Mouse (Mus musculus) stomach, embryonic 14.5 days (tissue): Measurements from ENCODE around the gene Ildr2. TPM values are rescaled to one million over a fixed set of nuclear protein-coding genes. Genes with fewer than 3 reads are reported as not detected.

Experiments used
- ATAC-seq: fragments of 200-750 bp; cut with Nextera tagmentation; 2 replicates; pipeline ENCODE4 v1.8.0; 2017; ENCODE audit warnings: low read depth, moderate TSS enrichment; ENCODE audit not compliant: insufficient number of reproducible peaks, insufficient read depth, low FRiP score
- H3K27ac ChIP-seq: fragments of 300-500 bp; sonication (generic); 2 replicates; pipeline ENCODE4 v1.5.1; 2014; ENCODE audit warnings: mild to moderate bottlenecking, low read length, moderate library complexity, mixed read lengths
- H3K27me3 ChIP-seq: fragments of 300-500 bp; sonication (generic); 2 replicates; pipeline ENCODE4 v1.6.1; 2014; ENCODE audit warnings: low read length, control low read depth, mixed read lengths; ENCODE audit not compliant: control insufficient read depth, insufficient read depth
- H3K36me3 ChIP-seq: fragments of 300-500 bp; sonication (generic); 2 replicates; pipeline ENCODE4 v1.6.1; 2014; ENCODE audit warnings: mild to moderate bottlenecking, control low read depth, low read length, moderate library complexity, mixed read lengths; ENCODE audit not compliant: control insufficient read depth, insufficient read depth
- H3K4me1 ChIP-seq: fragments of 300-500 bp; sonication (generic); 2 replicates; pipeline ENCODE4 v1.6.1; 2014; ENCODE audit warnings: low read length, control low read depth, mixed read lengths; ENCODE audit not compliant: control insufficient read depth, insufficient read depth
- H3K4me2 ChIP-seq: fragments of 300-500 bp; sonication (generic); replicated peaks from 2 replicates; pipeline ENCODE4 v1.6.1; 2014; ENCODE audit warnings: low read depth, low read length, control low read depth
- H3K4me3 ChIP-seq: fragments of 300-500 bp; sonication (generic); 2 replicates; pipeline ENCODE4 v1.5.1; 2014; ENCODE audit warnings: low read depth, low read length, control low read depth
- H3K9ac ChIP-seq: fragments of 300-500 bp; sonication (generic); replicated peaks from 2 replicates; pipeline ENCODE4 v1.6.1; 2014; ENCODE audit warnings: low read depth, mild to moderate bottlenecking, control low read depth, low read length, moderate library complexity, mixed read lengths
- H3K9me3 ChIP-seq: fragments of 300-500 bp; sonication (generic); 2 replicates; pipeline ENCODE4 v1.6.1; 2016; ENCODE audit warnings: low read depth, low read length, control low read depth; ENCODE audit not compliant: control insufficient read depth
- WGBS: fragments of 180-500 bp; shearing (Covaris S2); extraction: QIAGEN DNeasy Blood & Tissue Kit; methylation state at CpG from one replicate; pipeline ENCODE4 v1.1.7; 2014; 5-methylcytosine and 5-hydroxymethylcytosine counted together
- polyA plus RNA-seq: library from polyadenylated mRNA; unstranded; fragments of >200 nt; fragmentation: Nextera tagmentation; extraction: Ambion mirVana; gene quantifications from 2 replicates; pipeline ENCODE4 v1.2.1, GENCODE M21; 2014

Ildr2 gene
- polyA plus RNA-seq, 1 experiment from 2014 or later, result 1.1 TPM

DNA sequence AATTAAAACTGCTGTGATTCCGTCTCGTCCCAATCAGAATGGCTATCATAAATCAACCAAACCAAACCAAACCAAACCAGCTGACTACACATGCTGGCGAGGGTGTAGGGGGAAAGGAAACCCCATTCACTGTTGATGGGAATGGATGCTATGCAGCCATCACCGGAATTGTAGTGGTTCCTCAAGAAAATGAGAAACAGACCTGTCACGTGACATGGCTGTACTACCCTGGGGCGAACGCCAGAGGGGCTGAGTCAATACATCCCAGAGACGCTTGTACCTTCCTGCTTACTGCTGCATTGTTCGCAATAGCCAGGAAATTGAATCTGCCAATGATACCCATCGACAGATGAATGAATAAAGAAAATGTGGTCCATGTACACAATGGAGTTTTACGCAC lies 95.8 kb downstream of the Ildr2 start:
- Histone ChIP-seq H3K36me3 (no peaks in the 10 kb centered on the region), H3K9ac (no peak overlapping the region), H3K27ac (no peak overlapping the region), H3K4me1 (no peaks in the 10 kb centered on the region), H3K4me3 (no peak overlapping the region), H3K27me3 (no peaks in the 10 kb centered on the region), H3K9me3 (no peaks in the 10 kb centered on the region), H3K4me2 (no peak overlapping the region)
- WGBS, result 83% methylated on average over 11 of the region's 11 CpGs
- no peak for ATAC-seq

GRCm38 (mm10) chr1:166360157-166360855 lies 106.4 kb downstream of the Ildr2 start:
- H3K27ac ChIP-seq, result no peak overlapping the region
- no peak overlapping the region for H3K9ac ChIP-seq
- H3K4me1 ChIP-seq, result no peaks in the 10 kb centered on the region
- 22% methylated on average over 14 of the region's 14 CpGs for WGBS
- H3K36me3 ChIP-seq, result no peaks in the 10 kb centered on the region
- H3K9me3 ChIP-seq, result no peaks in the 10 kb centered on the region
- no peak overlapping the region for H3K4me2 ChIP-seq
- H3K4me3 ChIP-seq, result no peak overlapping the region
- H3K27me3 ChIP-seq, result no peaks in the 10 kb centered on the region
- peak; percentile 76; the same call in 1 of the 2 replicates for ATAC-seq

DNA sequence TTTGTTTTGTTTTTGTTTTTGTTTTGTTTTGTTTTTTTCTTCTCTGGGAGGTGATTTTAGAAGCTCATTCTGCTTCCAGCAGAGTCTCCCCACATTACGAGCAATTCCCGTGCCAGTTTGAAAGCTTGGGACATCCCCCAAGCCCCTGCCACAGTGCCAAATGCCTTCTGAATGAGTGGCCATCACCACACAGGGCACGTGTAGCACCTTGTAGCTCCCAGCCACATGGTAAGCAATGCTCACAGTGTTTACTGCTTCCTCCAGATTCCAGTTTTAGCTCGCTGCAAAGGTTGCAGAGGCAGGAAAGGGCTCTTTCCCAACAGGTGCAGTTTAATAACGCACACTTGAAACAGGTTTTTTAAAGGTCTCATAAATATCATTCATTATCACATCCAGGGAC lies 107.0 kb downstream of the Ildr2 start:
- Histone ChIP-seq H3K9ac (no peak overlapping the region), H3K27ac (no peak overlapping the region), H3K36me3 (no peaks in the 10 kb centered on the region), H3K9me3 (no peaks in the 10 kb centered on the region), H3K4me1 (no peaks in the 10 kb centered on the region), H3K4me2 (no peak overlapping the region), H3K27me3 (no peaks in the 10 kb centered on the region), H3K4me3 (no peak overlapping the region)
- ATAC-seq, result no peak
- 74% methylated on average over 5 of the region's 5 CpGs for WGBS

DNA sequence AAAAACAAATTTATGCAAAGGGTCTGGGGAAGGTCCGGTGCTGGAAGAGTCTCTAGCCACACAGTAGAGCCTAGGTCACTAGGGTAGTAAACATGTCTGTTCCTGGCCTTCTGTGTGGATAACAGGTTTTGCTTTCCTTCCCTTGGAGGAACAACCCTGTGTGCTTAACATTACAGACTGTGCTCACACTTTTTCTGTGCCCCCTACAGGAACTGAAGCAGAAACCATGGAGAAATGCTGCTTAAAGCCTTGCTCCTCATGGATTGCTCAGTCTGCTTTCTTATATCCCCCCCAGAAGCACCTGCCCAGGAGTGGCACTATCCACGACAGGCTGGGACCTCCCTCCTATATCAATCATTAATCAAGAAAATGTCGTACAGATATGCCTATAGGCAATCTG lies 107.9 kb downstream of the Ildr2 start:
- H3K4me1 ChIP-seq, result no peaks in the 10 kb centered on the region
- 52% methylated on average over 3 of the region's 3 CpGs for WGBS
- H3K36me3 ChIP-seq, result no peaks in the 10 kb centered on the region
- H3K27ac ChIP-seq, result no peak overlapping the region
- no peaks in the 10 kb centered on the region for H3K27me3 ChIP-seq
- H3K9me3 ChIP-seq, result no peaks in the 10 kb centered on the region
- H3K9ac ChIP-seq, result no peak overlapping the region
- H3K4me2 ChIP-seq, result no peak overlapping the region
- H3K4me3 ChIP-seq, result no peak overlapping the region
- ATAC-seq, result no peak

GRCm38 (mm10) chr1:166362659-166363058 lies 108.7 kb downstream of the Ildr2 start:
- Histone ChIP-seq H3K4me1 (no peaks in the 10 kb centered on the region), H3K9ac (no peak overlapping the region), H3K36me3 (no peaks in the 10 kb centered on the region), H3K27me3 (no peaks in the 10 kb centered on the region), H3K27ac (no peak overlapping the region), H3K4me3 (no peak overlapping the region), H3K4me2 (no peak overlapping the region), H3K9me3 (no peaks in the 10 kb centered on the region)
- 55% methylated on average over 3 of the region's 3 CpGs for WGBS
- no peak for ATAC-seq

DNA sequence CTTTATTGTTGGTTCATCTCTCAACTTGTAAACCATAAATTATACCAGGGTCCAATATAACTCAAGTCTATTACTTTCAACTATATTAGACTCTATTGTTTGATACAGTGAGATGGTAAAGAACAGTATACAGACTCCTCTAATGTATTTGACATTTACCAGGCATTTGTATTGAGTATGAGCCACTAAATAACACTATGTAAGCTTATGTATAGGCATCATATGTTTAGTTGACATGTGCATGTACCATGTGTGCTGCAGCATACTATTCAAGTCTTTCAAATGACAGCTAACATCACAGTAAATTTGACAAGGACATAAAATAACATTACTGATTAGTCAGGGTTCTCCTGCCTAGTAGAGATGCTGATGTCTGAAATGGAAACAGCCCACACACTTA lies 109.2 kb downstream of the Ildr2 start:
- no peaks in the 10 kb centered on the region for H3K27me3 ChIP-seq
- no peaks in the 10 kb centered on the region for H3K9me3 ChIP-seq
- no peak overlapping the region for H3K4me2 ChIP-seq
- H3K4me3 ChIP-seq, result no peak overlapping the region
- no peaks in the 10 kb centered on the region for H3K36me3 ChIP-seq
- no peaks in the 10 kb centered on the region for H3K4me1 ChIP-seq
- ATAC-seq, result no peak
- H3K9ac ChIP-seq, result no peak overlapping the region
- H3K27ac ChIP-seq, result no peak overlapping the region

Other genes with a start within 250 kb of the Ildr2 start
- 1.9 and 2.7 TPM in 2 replicates for gene Dusp27, start 126.2 kb upstream of the Ildr2 start, polyA plus RNA-seq
- 5.5 and 6.0 TPM in 2 replicates for gene Gpa33, start 123.9 kb upstream of the Ildr2 start, polyA plus RNA-seq
- 0.16 TPM in 1 of 2 replicates, not detected in the other for gene Mael, start 15.4 kb upstream of the Ildr2 start, polyA plus RNA-seq
- gene Tada1, start 125.0 kb downstream of the Ildr2 start, polyA plus RNA-seq, result 50.1 and 56.0 TPM in 2 replicates
- 20.6 and 21.2 TPM in 2 replicates for gene Pogk, start 155.7 kb downstream of the Ildr2 start, polyA plus RNA-seq
- gene Gm4846, start 243.4 kb downstream of the Ildr2 start, polyA plus RNA-seq, result not detected in 2 replicates